Mouse (Mus musculus): Measurements from ENCODE around the gene Dtx3l.
"Not testable (repeated sequence)": the region's sequence is repeated elsewhere in the genome, so short reads cannot be mapped to it uniquely, and the experiment has no call there.

Dtx3l gene

DNA sequence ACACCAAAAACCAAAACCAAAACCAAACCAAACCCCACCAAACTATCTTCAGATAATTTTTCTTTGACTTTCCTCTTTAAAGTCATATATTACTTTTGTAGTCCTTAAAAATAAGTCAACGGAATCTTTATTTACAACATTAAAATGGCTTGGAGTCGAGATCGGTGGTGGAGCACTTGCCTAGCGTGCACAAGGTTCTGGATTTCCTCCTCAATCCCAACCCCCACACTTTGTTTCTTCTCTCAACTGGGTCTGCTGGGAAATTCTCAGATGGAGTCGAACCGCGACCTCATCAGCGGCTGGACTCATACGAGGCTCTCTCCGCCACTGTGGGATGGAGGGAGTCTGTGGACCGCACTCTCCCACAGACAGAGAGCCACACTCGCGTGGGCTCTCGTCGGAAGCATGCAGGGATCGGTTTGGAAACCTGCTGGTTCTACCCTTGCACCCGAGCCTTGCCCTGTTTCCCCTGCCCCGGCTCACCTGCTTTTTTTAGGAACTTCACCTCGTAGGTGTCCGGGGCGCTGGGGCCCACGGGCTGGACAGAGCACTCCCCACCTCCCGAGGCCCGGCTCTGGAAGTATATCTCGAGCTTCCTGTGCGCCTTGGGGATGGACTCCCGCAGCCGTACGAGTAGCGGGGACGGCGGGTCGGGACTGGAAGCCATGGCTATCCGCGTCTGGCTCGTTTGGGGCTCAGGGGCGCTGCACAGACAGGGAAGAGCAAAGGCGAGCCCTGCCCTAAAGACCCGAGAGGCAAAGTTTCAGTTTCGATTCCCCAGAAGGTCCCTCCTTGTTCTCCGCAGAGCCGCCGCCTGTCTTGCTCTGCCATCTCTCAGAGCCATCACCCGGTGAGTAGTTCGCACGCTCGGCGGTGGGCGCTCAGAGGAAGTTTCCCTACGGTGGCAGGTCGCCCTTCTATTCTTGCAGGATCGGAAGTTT, at the start of gene Dtx3l, which contains the start of gene Parp9:
Gene Dtx3l (minus strand): TSS at position 941 of the 941 bp plus-strand sequence.
Gene Parp9 (plus strand): TSS at position 260 of the 941 bp plus-strand sequence.
- DNase-seq: peak; percentile 9

DNA sequence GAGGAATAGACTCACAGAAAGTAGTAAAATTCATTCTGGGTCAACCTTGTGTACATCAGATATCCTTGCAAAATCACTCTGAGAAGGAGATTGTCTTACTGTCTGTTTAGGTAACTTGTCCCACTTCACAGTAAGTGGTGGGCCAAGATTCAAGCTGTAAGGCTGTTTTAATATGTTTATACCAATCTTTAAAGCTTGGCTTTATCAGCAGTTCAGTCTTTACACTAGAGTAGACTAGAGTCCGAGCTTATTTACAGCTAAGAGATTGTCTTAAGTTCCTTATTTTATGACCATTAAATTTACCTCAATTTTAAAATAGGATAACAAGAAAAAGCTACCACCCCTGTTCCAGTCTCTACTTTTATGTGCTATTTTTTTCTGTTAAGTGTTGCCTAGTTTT, 49.0 kb upstream of the Dtx3l start:
- DNase-seq: no peak

DNA sequence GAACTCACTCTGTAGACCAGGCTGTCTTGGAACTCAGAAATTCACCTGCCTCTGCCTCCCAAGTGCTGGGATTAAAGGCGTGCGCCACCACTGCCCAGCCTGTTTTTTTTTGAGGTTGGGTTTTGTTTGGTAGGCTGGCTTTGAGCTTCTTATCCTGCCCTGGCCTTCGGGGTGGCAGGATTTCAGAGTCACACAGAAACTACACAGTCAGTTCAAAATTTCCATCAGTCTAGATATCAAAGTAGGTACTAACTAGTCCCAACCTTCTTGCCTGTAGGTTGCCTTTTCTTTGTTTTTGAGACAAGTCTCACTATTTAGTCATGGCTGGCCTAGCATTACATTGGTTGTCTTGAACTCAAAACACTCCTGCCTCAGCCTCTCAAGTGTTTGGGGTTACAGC, 45.5 kb upstream of the Dtx3l start:
- no peak for DNase-seq

DNA sequence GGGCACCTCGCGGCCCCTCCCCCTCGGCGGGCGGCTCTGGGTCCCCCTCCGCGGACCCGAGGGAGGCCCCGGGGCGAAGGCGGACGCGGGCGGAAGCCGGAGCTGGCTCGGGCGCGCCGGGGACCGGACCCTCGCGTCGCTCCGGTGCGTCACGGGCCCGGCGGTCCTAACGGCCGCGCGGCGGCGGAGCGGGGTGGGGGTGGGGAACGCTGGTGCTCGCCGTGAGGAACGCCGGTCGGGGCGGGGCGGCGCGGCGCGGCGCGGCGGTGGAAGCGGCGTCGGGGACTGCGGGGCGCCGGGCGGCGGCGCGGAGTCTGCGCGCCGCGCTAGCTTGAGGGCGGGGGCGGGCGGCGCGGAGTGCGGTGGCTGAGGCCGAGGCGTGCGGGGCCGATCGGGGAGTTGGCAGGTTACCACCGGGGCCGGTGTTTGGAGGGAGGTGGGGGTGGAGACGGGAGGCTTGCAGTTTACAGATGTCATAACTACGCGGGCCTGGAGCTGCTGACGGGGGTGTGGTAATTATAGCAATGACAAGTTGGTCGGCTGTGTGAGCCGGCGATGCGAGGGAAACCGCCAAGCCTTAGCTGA, 44.7 kb upstream of the Dtx3l start:
- peak; percentile 79 for DNase-seq

DNA sequence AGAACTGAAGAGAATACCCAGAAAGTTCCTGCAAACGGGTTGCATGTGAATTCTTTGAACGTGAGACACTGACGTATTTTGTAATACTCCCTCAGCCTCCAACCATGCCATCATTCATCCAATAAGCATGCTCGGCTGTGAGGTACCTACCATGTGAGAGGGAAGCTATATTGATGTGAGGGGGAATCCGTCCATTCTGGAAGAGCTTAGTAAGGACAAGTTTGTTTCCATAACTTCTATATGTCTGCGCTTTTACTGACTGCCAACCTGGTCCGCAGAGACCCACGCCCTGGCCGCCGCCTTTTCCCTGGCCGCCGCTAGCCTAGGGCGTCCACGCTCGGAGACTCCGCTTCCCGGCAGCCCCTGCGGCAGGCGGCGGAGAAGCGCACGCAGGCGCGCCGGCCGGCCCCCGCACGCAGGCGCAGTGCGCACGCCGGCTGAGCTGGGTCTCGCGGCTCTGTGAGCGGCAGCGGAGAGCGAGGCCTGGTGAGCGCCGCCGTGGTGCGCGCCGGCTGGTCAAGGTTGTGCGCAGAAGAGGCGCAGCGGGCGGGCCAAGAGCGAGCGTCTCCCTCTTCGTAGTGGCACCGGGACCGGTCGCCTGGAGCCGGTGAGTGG, 44.1 kb upstream of the Dtx3l start:
- peak; percentile 94 for DNase-seq

DNA sequence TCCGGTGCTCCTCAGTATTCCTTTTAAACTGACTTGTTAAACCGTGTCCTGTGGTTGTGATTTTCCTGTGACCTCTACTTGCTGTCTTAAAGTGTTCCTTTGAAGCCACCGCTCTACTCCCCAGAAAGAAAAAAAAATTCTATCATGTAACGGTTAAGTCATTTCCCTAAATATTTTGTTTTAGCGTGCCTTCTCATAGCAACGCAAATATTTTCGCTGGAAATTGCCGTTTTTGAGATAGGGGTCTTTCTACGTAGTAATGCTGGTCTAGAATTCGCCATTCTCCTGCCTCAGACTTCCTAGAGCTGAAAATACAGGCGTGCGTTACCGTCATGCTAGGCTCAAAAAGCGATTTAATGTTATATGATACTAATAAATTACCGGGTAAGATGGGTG, 43.6 kb upstream of the Dtx3l start:
- no peak for DNase-seq

DNA sequence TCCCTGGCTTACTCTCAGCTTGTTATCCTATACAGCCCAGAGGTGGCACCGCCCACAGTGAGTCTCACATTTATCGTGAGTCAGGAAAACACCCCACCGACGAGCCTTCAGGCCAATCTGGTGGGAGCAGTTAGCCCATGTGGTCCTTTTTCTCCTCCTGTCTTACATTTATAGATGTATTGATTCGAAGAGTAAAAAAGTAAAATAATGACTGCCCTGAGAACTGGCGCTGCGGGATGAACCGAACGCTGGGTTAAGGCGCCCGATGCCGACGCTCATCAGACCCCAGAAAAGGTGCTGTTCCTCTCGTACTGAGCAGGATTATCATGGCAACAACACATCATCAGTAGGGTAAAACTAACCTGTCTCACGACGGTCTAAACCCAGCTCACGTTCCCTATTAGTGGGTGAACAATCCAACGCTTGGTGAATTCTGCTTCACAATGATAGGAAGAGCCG, 42.4 kb upstream of the Dtx3l start:
- peak; percentile 94 for DNase-seq

DNA sequence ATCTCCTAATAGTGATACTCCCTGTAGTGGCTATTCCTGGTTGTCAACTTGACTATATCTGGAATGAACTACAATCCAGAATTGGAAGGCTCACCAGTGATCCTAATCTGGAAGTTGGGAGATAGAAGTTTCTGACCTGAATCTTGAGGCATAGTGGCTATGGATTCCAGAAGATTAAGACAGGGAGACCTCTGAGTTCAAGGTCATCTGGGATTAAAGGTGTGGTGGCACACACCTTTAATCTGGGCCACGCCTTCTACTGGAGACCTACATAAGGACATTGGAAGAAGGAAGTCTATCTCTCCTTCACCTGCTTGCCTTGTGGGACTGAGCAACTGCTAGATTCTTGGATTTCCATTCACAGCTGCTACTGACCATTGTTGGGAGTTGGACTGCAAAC, 39.5 kb upstream of the Dtx3l start, which contains the start of gene Kpna1:
Gene Kpna1 (plus strand): TSS at position 301 of the 400 bp plus-strand sequence.
- not testable (repeated sequence) for DNase-seq

DNA sequence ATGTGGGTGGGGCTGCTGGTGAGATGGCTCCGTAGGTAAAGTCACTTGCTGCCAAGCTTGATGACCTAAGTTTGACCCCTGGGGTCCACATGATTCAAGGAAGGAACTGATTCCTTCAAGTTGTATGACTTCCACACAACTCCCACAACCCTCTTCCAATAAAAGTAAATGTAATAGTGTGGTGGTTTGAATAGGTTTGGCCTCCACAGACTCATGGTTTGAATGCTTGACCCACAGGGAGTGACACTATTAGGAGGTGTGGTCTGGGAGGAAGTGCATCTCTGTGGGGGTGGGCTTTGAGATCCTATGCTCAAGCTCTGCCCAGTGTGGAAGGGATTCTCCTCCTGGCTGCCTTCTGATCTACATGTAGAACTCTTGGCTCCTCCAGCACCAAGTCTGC, 35.1 kb upstream of the Dtx3l start:
- no peak for DNase-seq

DNA sequence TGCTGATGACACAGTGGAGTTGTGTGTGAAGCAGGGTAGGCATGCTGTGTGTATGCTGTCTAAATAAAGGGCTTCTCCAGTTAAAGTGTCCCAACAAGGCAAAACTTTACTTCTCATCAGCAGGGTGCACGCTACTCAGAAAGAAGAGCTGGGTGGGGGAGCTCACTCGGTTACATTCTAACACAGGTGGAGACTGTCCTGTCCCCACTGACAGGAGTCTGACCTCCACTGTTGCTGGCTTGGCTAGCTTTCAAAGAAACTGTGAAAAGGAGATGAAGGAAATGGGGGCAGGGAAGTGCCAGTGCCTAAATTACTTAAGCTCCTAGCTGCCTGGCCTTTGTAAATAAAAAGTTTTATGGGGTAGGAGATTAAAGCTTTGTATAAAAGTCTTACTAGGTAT, 29.2 kb upstream of the Dtx3l start:
- DNase-seq: no peak

DNA sequence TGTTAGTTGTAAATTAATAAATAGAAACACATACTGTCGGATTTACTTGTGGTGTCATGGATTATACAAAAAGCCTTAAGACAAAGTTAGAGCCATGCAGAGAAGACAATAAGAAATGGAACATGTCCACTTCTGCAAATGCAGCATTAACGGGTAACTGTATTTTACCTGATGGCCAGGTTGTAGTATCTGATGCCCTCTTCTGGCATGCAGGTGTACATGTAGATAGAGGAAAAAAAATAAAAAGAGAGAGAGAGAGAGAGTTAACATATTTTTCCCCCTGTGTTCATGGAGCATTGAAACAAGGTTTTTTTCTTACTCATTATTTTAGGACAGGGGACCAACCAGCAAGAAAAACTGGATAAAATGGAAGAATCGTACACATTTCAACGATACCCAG, 28.4 kb upstream of the Dtx3l start:
- no peak for DNase-seq

DNA sequence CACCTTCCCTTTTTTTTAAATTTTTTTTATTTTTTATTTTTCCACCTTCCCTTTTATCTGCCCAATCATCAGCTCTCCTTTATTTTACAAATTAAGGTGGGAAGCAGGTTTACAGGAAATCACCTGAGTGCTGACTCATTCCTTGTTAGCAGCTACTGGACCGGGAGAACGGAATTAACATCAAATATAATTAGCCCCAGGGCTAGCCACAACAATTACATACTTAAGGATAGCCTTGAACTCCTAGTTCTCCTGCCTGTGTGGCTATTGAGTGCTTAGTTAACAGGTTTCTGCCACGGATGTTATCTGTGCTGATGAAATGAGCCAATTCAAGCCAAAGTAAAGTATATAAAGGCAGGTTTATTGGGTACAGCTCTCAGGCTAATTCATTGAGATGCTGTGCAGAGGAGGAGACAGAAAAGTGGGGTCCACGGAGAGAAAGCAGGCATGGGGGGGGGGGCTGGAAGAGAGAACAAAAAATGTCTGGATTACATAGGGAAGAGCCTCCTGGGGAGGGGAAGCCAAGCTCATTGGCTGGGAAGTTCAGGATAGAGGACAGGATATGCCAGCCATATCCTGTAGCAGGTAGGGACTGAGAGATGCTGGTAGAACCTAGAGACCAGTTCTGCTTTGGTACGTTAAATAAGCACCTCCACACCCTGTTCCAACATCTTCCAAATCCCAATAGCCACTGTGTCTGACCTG, 27.6 kb upstream of the Dtx3l start:
- no peak for DNase-seq

DNA sequence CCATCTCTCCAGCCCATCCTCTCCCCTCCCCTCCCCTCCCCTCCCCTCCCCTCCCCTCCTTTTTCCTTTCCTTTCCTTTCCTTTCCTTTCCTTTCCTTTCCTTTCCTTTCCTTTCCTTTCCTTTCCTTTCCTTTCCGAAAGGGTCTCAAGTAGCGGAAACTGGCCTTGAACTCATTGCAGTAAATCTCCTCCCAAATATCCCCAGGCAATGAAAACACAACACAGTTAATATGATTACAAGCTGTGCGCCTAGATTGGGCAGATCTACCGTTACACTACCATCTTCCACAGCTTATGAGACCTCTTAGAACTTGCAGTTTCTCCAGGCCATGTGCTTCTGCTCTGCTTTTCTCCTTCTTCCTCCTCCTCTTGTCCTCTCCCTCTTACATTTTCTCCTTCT, 27.0 kb upstream of the Dtx3l start:
- not testable (repeated sequence) for DNase-seq

DNA sequence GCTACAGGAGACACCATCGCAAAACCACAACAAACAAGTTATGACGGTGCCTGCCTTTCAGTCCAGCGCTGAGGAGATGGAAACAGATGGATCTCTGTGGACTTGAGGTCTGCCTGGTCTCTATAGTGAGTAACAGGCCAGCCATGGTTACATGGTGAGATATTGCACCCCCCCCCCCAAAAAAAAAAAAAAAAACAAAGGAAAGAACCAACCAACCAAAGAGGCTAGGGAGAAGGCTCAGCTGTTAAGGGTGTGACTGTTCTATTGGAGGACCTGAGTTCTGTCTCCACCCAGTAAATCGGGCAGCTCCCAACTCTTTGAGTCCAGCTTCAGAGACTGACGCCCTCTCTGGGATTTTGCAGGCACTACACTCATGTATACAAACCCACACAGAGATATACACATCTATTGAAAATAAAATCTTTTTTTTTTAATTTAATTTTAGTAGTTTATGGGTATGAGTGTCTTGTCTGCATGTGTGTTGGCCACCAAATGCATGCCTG, 13.7 kb upstream of the Dtx3l start:
- DNase-seq: no peak

DNA sequence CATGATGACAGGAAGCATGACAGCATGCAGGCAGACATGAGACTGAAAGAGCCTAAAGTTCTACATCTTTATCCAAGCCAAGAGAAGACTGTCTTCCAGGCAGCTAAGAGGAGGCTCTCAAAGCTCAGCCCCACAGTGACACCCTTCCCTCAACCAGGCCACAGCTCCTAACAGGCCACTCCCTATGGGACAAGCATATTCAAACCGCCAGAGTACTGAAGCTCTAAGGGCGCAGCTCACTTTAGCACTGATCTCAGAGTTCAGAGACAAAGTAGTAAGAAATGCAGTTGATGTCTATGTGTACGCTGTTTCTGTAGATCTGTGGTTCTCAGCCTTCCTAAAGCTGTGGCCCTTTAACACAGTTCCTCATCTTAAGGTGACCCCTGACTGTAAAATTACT, 12.3 kb upstream of the Dtx3l start:
- DNase-seq: no peak

DNA sequence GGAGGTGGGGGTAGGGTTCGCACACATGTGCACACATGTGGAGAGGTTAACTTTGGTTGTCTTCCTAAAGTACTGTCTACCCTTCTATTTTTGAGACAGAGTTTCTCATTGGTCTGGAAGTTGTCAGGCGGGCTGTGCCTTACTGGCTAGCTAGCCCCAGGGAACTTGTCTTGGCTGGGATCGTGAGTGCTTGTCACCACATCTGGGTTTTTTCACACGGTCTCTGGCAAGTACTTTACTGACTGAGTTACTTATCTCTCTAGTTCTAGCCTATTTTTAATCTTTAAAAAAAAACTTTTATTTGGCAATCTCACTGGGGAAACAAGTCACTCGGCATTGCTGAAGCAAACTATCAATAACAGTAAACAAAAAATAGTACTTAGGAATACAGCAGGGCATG, 10.3 kb upstream of the Dtx3l start:
- no peak for DNase-seq

DNA sequence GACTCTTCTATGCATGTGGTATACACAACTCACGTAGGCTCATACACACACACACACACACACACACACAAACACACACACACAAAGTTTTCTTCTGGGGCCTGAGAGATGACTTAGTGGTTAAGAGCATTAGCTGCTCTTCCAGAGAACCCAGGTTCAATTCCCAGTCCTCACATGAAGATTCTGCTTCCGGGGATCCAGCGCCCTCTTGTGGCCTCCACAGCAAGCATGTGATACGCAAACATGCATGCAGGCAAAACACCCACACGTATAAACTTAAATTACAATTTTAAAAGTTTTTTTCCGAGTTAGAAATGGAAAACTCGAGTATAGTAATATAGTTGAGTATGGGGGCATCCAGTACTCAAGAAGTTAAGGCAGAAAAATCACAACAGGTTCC, 2.4 kb upstream of the Dtx3l start:
- DNase-seq: no peak

DNA sequence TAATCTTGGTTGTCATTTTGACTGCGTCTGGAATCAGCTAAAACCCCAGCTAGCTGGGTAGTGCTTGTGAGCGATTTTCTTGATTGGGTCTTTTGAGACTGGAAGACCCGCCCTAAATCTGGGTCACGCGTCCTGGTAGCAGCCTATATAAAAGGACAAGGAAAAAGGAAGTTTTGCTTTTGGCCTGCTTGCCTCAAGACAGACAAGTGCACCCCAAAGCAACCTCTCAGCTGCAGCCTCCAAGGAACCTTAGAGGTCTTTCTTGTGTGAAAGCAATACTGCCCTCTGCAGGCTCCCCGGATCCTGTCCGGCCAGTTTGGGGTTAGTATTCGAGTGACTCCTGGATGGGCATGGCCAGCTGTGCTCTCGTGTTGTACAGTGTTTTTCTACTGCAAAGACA, 739 bp upstream of the Dtx3l start:
- peak; percentile 51 for DNase-seq

DNA sequence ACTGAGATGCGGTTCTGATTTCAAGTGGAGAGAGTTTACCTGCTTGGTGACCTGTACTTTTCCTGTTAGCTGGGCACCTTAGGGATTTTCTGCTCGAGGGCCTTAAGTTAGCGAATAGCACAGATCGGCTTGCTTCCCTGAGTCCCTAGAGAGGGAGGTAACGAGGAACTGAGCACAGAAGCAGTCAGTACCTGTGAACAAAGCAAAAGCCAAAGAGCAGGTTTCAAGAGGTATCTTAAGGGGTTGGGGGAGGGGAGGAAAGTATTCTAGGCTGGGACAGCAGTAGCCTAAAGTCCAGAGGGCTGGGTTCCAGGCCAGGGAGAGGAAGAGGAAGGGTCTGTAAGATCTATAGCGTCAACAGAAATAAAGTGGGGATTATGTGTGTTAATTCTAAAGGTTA, 310 bp upstream of the Dtx3l start:
- DNase-seq: no peak

DNA sequence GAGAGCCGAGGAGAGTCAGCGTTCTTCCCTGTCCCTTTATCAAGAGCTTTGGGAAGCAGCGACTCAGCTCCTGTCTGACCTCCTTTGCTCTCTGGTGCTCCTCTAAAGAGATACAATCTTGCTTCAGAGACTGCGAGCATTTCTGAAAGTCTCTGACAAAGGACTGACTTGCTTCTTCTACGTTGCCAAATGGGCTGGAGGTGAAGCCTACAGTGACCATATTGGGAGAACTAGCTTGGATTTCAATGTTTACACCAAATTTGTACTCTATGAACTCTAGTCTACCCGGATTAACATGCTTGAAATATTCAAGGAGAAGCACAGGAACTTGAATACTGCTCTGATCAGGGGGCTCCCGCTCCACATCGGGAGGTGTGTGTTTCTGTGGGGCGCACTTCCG, 5.8 kb downstream of the Dtx3l start:
- DNase-seq: no peak

DNA sequence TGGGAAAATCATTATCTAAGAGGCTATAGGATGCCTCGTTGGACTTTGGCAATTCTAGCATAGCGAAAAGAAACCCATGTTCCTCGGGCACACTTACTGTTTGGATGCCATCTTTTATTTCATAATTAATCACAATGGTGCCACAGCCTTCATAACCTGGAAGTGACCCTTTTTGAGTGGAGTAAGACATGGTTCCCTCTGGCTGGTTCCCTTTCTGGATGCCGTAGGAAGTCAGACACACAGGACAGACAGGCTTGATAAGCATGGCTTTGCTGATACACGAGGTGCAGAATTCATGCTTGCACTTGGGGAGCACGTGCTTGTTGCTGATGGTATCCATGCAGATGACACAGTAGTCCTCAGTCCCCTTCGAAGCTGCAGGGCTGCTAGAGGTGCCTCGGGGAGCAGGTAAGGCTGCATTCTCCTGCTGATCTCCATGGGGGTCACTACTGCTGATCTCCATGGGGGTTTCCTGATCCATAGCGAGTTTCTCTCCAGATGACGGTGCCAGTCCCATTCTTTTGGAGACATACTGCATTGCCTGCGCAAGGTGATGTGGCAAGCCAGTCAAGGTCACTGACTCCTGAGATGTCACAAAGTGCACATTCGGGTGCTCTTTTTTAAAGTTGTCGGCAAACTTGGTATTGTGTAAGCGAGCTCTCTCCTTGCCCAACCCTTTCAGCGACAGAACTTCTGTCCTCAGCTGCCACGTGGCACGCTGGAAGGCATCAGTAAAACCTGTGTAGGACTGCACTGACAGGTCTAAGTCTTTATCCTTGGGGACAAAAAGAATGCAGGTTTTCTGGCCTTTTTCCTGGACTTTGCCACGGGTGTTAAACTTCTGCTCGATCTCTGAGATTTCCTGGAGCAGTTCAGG, 6.5 kb downstream of the Dtx3l start:
- no peak for DNase-seq

DNA sequence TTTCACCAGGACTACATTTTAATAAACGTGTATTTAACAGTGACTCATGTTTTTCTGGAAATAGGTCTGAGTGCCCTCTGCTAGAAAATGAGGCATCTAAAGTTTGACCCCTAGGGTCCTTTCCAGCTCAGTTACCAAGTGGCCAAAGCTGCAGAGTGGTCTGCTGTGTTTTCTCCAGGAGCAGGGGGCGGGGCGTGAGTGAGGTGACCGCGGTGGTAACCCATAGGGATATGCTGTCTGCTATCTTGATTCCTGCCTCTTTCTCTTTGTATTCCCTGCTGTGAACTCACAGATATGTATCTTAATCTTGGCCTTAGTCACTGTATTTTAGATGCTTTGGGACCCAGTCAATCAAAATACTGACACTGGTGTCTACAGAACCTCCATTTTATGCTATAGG, 14.6 kb downstream of the Dtx3l start:
- no peak for DNase-seq

All from cerebellum, adult 11-12 months (tissue).